Mouse (Mus musculus) thymus, adult 2 months (tissue): ENCODE data around the gene Sh3pxd2a. TPM values are rescaled to one million over a fixed set of nuclear protein-coding genes. Genes with fewer than 3 reads are reported as not detected.
A peak's percentile ranks its signal among the peaks of the same experiment; 100 is the strongest.

Source experiments
- DNase-seq: peaks from one replicate; pipeline ENCODE4 v3.0.0; 2021
- H3K27ac ChIP-seq: fragments of 200-500 bp; 2 replicates; pipeline ENCODE4 v1.5.1; 2012; ENCODE audit warnings: low read length, control low read depth; ENCODE audit not compliant: control insufficient read depth, insufficient read depth
- H3K27me3 ChIP-seq: fragments of 200-500 bp; 2 replicates; pipeline ENCODE4 v1.6.1; 2012; ENCODE audit warnings: mild to moderate bottlenecking, low read length, moderate library complexity, mixed read lengths; ENCODE audit not compliant: control insufficient read depth, insufficient read depth
- H3K36me3 ChIP-seq: fragments of 200-500 bp; 2 replicates; pipeline ENCODE4 v1.6.1; 2012; ENCODE audit warnings: mild to moderate bottlenecking, low read length, moderate library complexity; ENCODE audit not compliant: control insufficient read depth, insufficient read depth
- H3K4me1 ChIP-seq: fragments of 200-500 bp; replicated peaks from 2 replicates; pipeline ENCODE4 v1.6.1; 2012; ENCODE audit warnings: low read length; ENCODE audit not compliant: control insufficient read depth, insufficient read depth
- H3K4me3 ChIP-seq: fragments of 200-500 bp; 2 replicates; pipeline ENCODE4 v1.5.1; 2012; ENCODE audit warnings: mild to moderate bottlenecking, low read length, control low read depth, moderate library complexity; ENCODE audit not compliant: control insufficient read depth, insufficient read depth
- CTCF ChIP-seq: fragments of 200-500 bp; IDR thresholded peaks from 2 replicates; pipeline ENCODE4 v1.5.1; 2012; ENCODE audit warnings: mild to moderate bottlenecking, control low read depth, low read length, moderate library complexity, borderline replicate concordance; ENCODE audit not compliant: control insufficient read depth, poor library complexity, insufficient read depth; ENCODE audit errors: extremely low read depth
- POLR2A ChIP-seq: fragments of 200-500 bp; IDR thresholded peaks from 2 replicates; pipeline ENCODE4 v1.6.1; 2012; ENCODE audit warnings: mild to moderate bottlenecking, low read length, control low read depth, moderate library complexity; ENCODE audit not compliant: control insufficient read depth, poor library complexity, insufficient read depth; ENCODE audit errors: extremely low read depth
- WGBS: fragments of 180-500 bp; shearing (Covaris S2); methylation state at CpG from one replicate; pipeline ENCODE4 v1.1.7; 2018; 5-methylcytosine and 5-hydroxymethylcytosine counted together
- polyA plus RNA-seq: library from polyadenylated mRNA; depleted of rRNA; stranded (reverse); fragments of >200 nt; gene quantifications from 2 replicates; pipeline ENCODE4 v1.2.3, GENCODE M21; 2012

Sh3pxd2a gene
- polyA plus RNA-seq, 1 experiment, result 19.4 TPM

GRCm38 (mm10) chr19:47261196-47261595 lies 203.0 kb downstream of the Sh3pxd2a start:
- 95% methylated on average over 8 of the region's 8 CpGs for WGBS
- Histone ChIP-seq H3K27ac (no peak overlapping the region), H3K27me3 (no peaks in the 10 kb centered on the region), H3K4me3 (no peak overlapping the region), H3K36me3 (no peaks in the 10 kb centered on the region), H3K4me1 (no peaks in the 10 kb centered on the region)
- TF ChIP-seq POLR2A, result no peak
- no peak for DNase-seq

GRCm38 (mm10) chr19:47259581-47259980 lies 204.6 kb downstream of the Sh3pxd2a start:
- DNase-seq, result peak; percentile 39
- WGBS, result 41% methylated on average over 5 of the region's 5 CpGs
- H3K27me3 ChIP-seq, result no peaks in the 10 kb centered on the region

DNA sequence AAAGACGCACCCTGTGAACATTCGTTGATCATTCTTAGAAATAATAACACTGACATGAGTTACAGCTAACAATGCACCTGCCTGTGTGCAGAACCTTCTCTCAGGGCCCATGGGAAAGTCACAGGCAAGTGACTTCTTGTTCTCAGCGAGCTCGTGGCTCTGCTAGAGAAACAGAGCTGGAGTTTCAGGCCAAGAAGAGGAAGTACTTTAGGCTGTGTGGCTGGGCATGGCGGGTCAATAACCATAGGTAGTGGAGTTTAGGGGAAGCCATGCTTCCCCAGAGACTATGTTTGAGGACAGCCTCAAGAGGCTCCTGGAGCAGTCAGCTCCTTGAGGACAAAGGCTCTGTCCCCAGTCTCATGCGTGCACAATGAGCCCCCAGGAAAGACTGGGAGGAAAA lies 208.3 kb downstream of the Sh3pxd2a start:
- Histone ChIP-seq H3K27ac (no peak overlapping the region), H3K4me1 (peaks cover 4% of the 10 kb centered on the region; the same call in 1 of the 2 replicates), H3K36me3 (no peaks in the 10 kb centered on the region), H3K4me3 (no peak overlapping the region), H3K27me3 (peaks cover 6% of the 10 kb centered on the region; the same call in 1 of the 2 replicates)
- 9% methylated on average over 6 of the region's 6 CpGs for WGBS
- no peak for TF ChIP-seq CTCF
- TF ChIP-seq POLR2A, result no peak
- DNase-seq, result no peak

More at GRCm38 (mm10) chr19:47259581-47259980, 204.6 kb downstream of the Sh3pxd2a start:
- Histone ChIP-seq H3K36me3 (no peaks in the 10 kb centered on the region), H3K4me1 (no peaks in the 10 kb centered on the region), H3K4me3 (no peak overlapping the region), H3K27ac (no peak overlapping the region)
- TF ChIP-seq CTCF (peak; percentile 45; the same call in 1 of the 2 replicates), POLR2A (no peak)

- 83% methylated on average over 2 of the region's 2 CpGs for WGBS
- TF ChIP-seq POLR2A (no peak), CTCF (no peak)
- Histone ChIP-seq H3K36me3 (no peaks in the 10 kb centered on the region), H3K27me3 (peaks cover 6% of the 10 kb centered on the region; the same call in 1 of the 2 replicates), H3K4me3 (no peak overlapping the region), H3K27ac (no peak overlapping the region), H3K4me1 (peaks cover 4% of the 10 kb centered on the region; the same call in 1 of the 2 replicates)
- no peak for DNase-seq
Observed at GRCm38 (mm10) chr19:47255036-47255435, 209.2 kb downstream of the Sh3pxd2a start.

DNA sequence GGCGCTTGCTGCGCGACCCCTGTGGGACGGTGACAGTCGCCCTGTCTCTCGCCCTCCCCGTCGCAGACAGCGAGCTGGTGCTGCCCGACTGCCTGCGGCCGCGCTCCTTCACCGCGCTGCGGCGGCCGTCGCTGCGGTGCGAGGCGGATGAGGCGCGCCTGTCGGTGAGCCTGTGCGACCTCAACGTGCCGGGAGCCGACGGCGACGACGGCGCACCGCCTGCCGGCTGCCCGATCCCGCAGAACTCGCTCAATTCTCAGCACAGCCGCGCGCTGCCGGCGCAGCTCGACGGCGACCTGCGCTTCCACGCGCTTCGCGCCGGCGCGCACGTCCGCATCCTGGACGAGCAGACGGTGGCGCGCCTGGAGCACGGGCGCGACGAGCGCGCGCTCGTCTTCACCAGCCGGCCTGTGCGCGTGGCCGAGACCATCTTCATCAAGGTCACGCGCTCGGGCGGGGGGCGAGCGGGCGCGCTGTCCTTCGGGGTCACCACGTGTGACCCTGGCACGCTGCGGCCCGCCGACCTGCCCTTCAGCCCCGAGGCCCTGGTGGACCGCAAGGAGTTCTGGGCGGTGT lies 211.1 kb downstream of the Sh3pxd2a start:
- no peaks in the 10 kb centered on the region for H3K36me3 ChIP-seq
- H3K27me3 ChIP-seq, result peaks cover 6% of the 10 kb centered on the region; the same call in 1 of the 2 replicates
- H3K4me1 ChIP-seq, result peaks cover 4% of the 10 kb centered on the region; the same call in 1 of the 2 replicates
- no peak for DNase-seq
- H3K27ac ChIP-seq, result no peak overlapping the region
- H3K4me3 ChIP-seq, result no peak overlapping the region
- 7% methylated on average over 90 of the region's 90 CpGs for WGBS
- TF ChIP-seq POLR2A, result no peak

DNA sequence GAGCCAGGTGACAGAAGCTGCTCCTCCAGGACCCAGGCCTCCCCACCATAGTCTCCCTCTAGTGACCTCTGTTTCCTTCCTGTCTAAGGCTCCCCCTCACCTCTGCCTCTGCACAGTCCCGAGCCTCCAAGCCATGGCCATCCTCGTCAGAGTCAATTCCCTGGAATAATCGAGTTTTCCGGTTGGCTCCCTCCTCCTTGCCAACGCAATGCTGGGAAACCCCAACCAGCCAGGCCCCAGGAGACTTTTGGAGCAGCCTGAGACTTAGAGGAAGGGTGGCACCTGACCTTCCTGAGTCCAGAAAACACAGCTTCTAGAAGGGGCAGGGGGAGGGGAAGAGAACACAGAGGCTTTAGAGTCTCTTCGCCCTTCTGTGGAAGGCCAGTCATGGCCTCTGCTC lies 213.3 kb downstream of the Sh3pxd2a start:
- H3K27me3 ChIP-seq, result peaks cover 6% of the 10 kb centered on the region; the same call in 1 of the 2 replicates
- WGBS, result 74% methylated on average over 6 of the region's 6 CpGs
- TF ChIP-seq POLR2A, result no peak
- no peak for TF ChIP-seq CTCF

More for the DNA sequence above, 213.3 kb downstream of the Sh3pxd2a start:
- no peak overlapping the region for H3K27ac ChIP-seq
- no peak overlapping the region for H3K4me3 ChIP-seq
- DNase-seq, result no peak
- no peaks in the 10 kb centered on the region for H3K36me3 ChIP-seq
- peaks cover 4% of the 10 kb centered on the region; the same call in 1 of the 2 replicates for H3K4me1 ChIP-seq
